Mouse (Mus musculus) 3T3-L1 (cell line): ENCODE measurements around the gene Olfr116.

Experiments
- DNase-seq: peaks from one replicate; pipeline ENCODE4 v3.0.0-alpha.2; 2015; ENCODE audit warnings: low read depth, low spot score

Olfr116 gene

DNA sequence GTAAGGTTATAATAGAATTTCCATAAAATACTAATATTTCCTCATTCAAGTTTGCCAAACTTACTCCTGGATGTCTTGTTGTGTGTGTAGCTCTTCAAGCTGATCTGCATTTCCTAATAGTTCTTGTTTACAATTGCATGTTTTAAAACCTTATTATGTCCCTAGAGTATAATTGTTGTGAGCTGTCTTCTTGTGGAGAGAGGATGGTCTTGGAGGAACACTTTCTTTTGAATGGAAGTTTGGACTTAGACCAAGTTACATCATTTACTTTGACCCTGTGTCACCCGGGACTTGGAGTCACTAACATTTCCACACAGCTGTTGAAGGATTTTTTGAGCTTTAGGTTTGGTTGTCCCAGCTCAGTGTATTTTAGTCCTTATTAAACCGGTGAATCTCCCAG is at the start of gene Olfr116, which contains the start of gene Olfr115:
Gene Olfr116 (minus strand): TSS at position 191 of the 400 bp plus-strand sequence.
Gene Olfr115 (minus strand): TSS at position 101 of the 400 bp plus-strand sequence.
- no peak for DNase-seq

DNA sequence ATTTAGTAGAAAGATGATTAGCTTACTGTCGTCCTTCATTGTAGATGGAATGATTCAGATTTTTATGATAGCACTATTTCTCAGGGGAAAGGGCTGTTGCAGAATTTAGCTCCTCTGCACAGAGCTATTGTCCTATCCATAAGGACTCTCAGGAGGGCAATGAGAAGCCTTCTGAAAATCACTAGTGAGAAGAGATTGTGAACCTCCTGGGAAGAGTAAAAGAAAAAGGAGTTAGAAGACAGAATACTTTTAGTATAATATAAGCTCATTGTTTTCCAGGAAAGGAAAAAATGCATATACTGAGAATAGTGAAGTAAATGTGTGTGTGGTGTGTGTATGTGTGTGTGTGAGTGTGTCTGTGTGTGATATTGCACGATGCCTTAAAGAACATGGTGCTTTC is 39.7 kb upstream of the Olfr116 start, which contains the start of gene Olfr118:
Gene Olfr118 (plus strand): TSS at position 301 of the 400 bp plus-strand sequence.
- no peak for DNase-seq

DNA sequence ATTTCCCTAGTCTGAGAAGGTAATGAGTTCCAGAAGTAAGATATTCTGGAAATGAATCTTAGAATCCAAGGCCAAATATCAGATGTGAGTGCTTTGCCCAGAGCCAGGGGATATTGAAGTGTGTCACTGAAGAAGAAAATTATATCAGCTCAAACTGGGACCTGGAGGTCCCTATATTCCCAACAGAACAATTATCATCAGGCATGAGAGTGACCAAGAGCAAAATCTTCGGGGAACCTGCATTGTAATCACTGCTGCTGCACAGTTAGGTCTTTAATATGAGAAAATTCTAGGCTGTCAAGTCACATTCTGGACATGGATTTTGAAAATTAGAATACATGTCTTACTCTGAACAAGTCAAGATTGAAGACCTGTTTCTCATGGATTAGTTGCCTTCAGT is 36.7 kb upstream of the Olfr116 start, which contains the start of gene Olfr117:
Gene Olfr117 (minus strand): TSS at position 101 of the 400 bp plus-strand sequence.
- DNase-seq, result no peak

DNA sequence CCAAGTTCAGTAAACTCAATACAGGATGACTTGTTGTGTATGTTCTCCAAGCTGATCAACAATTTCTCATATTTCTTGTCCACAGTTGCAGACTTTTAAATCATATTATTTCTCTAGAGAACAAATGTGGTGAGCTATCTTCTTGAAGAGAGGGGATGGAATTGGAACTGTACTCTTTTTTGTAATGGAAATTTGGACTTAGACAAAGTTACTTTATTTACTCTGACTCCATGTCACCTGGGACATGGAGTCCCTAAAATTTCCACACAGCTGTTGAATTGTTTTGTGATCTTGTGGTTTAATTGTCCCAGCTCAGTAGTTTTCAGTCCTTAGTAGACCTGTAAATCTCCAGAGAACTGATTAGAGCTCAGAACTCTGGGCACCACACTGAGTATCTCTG is 34.4 kb downstream of the Olfr116 start, which contains the start of gene Olfr114:
Gene Olfr114 (minus strand): TSS at position 101 of the 400 bp plus-strand sequence.
- no peak for DNase-seq

DNA sequence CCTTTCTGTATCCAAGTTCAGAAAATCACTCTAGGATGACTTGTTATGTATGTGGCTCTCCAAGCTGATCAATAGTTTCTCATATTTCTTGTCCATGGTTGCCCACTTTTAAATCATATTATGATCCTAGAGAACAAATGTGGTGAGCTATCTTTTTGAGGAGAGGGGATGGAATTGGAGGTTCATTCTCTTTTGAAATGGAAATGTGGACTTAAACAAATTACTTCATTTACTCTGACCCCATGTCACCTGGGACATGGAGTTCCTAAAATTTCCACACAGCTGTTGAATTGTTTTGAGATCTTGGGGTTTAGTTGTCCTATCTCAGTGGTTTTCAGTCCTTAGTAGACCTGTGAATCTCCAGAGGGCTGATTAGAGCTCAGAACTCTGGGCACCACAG is 49.4 kb downstream of the Olfr116 start, which contains the start of gene Olfr113:
Gene Olfr113 (minus strand): TSS at position 101 of the 400 bp plus-strand sequence.
- DNase-seq, result no peak
